Mouse (Mus musculus) left cerebral cortex, adult 18-20 months (tissue): ENCODE measurements at regions not wholly inside any gene's neighbourhood (a gene's known extent, or its start where the extent isn't known, plus 50 kb on each side); places are given as distances from the start of the nearest gene placed in this dataset.
A peak's percentile ranks its signal among the peaks of the same experiment; 100 is the strongest.

Experiments
- DNase-seq, 2 experiments: peaks; one replicate each; pipeline ENCODE4 v3.0.0; 2021 to 2022; ENCODE audit warnings: low spot score in 2 of 2, mixed read lengths in 1 of 2

GRCm38 (mm10) chr11:111273651-111274050 lies 207.7 kb downstream of the Kcnj2 start:
- no peak for DNase-seq

GRCm38 (mm10) chr11:111280769-111281168 lies 214.8 kb downstream of the Kcnj2 start:
- no peak for DNase-seq

- DNase-seq = peak; percentile 6 to 42
These were observed 215.5 kb downstream of the Kcnj2 start for GRCm38 (mm10) chr11:111281237-111282160.

GRCm38 (mm10) chr11:111282283-111282682 lies 216.3 kb downstream of the Kcnj2 start:
- DNase-seq = no peak

- no peak for DNase-seq
These were observed 224.6 kb downstream of the Kcnj2 start for GRCm38 (mm10) chr11:111290537-111290936.

GRCm38 (mm10) chr11:111296309-111296721 lies 230.4 kb downstream of the Kcnj2 start:
- peak; percentile 3 to 17 for DNase-seq

GRCm38 (mm10) chr11:111312802-111313201 lies 246.8 kb downstream of the Kcnj2 start:
- no peak for DNase-seq

GRCm38 (mm10) chr11:111313566-111313965 lies 247.6 kb downstream of the Kcnj2 start:
- DNase-seq = no peak

GRCm38 (mm10) chr11:111321576-111321975 lies 255.6 kb downstream of the Kcnj2 start:
- no peak for DNase-seq

GRCm38 (mm10) chr11:111324453-111325010 lies 258.6 kb downstream of the Kcnj2 start:
- DNase-seq = peak in 1 of 2 experiments; percentile 2

- no peak for DNase-seq
These were observed 261.0 kb downstream of the Kcnj2 start for GRCm38 (mm10) chr11:111326915-111327314.

- DNase-seq = no peak
These were observed 262.3 kb downstream of the Kcnj2 start for GRCm38 (mm10) chr11:111328258-111328657.

GRCm38 (mm10) chr11:111331592-111331991 lies 265.6 kb downstream of the Kcnj2 start:
- DNase-seq = no peak

GRCm38 (mm10) chr11:111333021-111333420 lies 267.1 kb downstream of the Kcnj2 start:
- DNase-seq = peak; percentile 4 to 7

GRCm38 (mm10) chr11:111347562-111347961 lies 281.6 kb downstream of the Kcnj2 start:
- no peak for DNase-seq

GRCm38 (mm10) chr11:111350028-111350427 lies 284.1 kb downstream of the Kcnj2 start:
- DNase-seq = no peak

- no peak for DNase-seq
These were observed 297.4 kb downstream of the Kcnj2 start for GRCm38 (mm10) chr11:111363363-111363762.

GRCm38 (mm10) chr11:111377165-111377564 lies 311.2 kb downstream of the Kcnj2 start:
- DNase-seq = no peak

- no peak for DNase-seq
These were observed 313.9 kb downstream of the Kcnj2 start for GRCm38 (mm10) chr11:111379842-111380241.

- DNase-seq = no peak
These were observed 332.7 kb downstream of the Kcnj2 start for GRCm38 (mm10) chr11:111398706-111399105.

GRCm38 (mm10) chr11:111409266-111409665 lies 343.3 kb downstream of the Kcnj2 start:
- peak; percentile 2 to 5 for DNase-seq

- no peak for DNase-seq
These were observed 358.9 kb downstream of the Kcnj2 start for GRCm38 (mm10) chr11:111424871-111425270.
